Mouse (Mus musculus) MEL (cell line): Measurements from ENCODE around the gene Hemk1. TPM values are rescaled to one million over a fixed set of nuclear protein-coding genes. Genes with fewer than 3 reads are reported as not detected.

Source experiments
- DNase-seq: peaks from one replicate; pipeline ENCODE4 v3.0.0; 2011; ENCODE audit warnings: low read depth, low spot score
- H3K27ac ChIP-seq: 2 replicates; pipeline ENCODE4 v1.5.1; 2012; ENCODE audit warnings: low read depth, mild to moderate bottlenecking, control low read depth, low read length, moderate library complexity; ENCODE audit not compliant: control insufficient read depth
- H3K27me3 ChIP-seq, 2 experiments: fragments of 150-350 bp in 1 of 2; sonication (generic) in 1 of 2; 2 replicates each; pipeline ENCODE4 v1.6.1; 2012; ENCODE audit warnings: low read length in 2 of 2, mild to moderate bottlenecking in 2 of 2, improper control_type of control experiment in 1 of 2, moderate library complexity in 1 of 2; ENCODE audit not compliant: insufficient read depth in 2 of 2, control insufficient read depth in 1 of 2
- H3K36me3 ChIP-seq, 2 experiments: 2 replicates each; pipeline ENCODE4 v1.6.1; 2012 to 2014; ENCODE audit warnings: low read length in 2 of 2, improper control_type of control experiment in 1 of 2, inconsistent platforms in 1 of 2, mild to moderate bottlenecking in 1 of 2; ENCODE audit not compliant: insufficient read depth in 2 of 2, control insufficient read depth in 1 of 2
- H3K4me1 ChIP-seq, 2 experiments: fragments of 150-350 bp in 1 of 2; sonication (generic) in 1 of 2; 2 replicates each; pipeline ENCODE4 v1.6.1; 2012; ENCODE audit warnings: low read length in 2 of 2, improper control_type of control experiment in 1 of 2, mild to moderate bottlenecking in 1 of 2; ENCODE audit not compliant: insufficient read depth in 2 of 2, control insufficient read depth in 1 of 2
- H3K4me3 ChIP-seq, 2 experiments: fragments of 150-350 bp in 1 of 2; sonication (generic) in 1 of 2; 2 replicates each; pipeline ENCODE4 v1.5.1; 2012; ENCODE audit warnings: low read depth in 2 of 2, low read length in 2 of 2, mild to moderate bottlenecking in 2 of 2, moderate library complexity in 2 of 2, control low read depth in 1 of 2, improper control_type of control experiment in 1 of 2; ENCODE audit not compliant: control insufficient read depth in 1 of 2, insufficient read depth in 1 of 2
- H3K79me2 ChIP-seq: 2 replicates; pipeline ENCODE4 v1.6.1; 2012; ENCODE audit warnings: mild to moderate bottlenecking, low read length, moderate library complexity; ENCODE audit not compliant: control insufficient read depth, poor library complexity, insufficient read depth
- H3K9ac ChIP-seq: 2 replicates; pipeline ENCODE4 v1.6.1; 2012; ENCODE audit warnings: low read depth, mild to moderate bottlenecking, control low read depth, low read length, moderate library complexity; ENCODE audit not compliant: control insufficient read depth, poor library complexity, severe bottlenecking
- H3K9me3 ChIP-seq: fragments of 150-350 bp; sonication (generic); replicated peaks from 2 replicates; pipeline ENCODE4 v1.6.1; 2012; ENCODE audit warnings: mild to moderate bottlenecking, low read length, improper control_type of control experiment, moderate library complexity; ENCODE audit not compliant: insufficient read depth
- BHLHE40 ChIP-seq: IDR thresholded peaks from 2 replicates; pipeline ENCODE4 v1.6.1; 2012; ENCODE audit warnings: low read depth, mild to moderate bottlenecking, inconsistent platforms, low read length, improper control_type of control experiment, borderline replicate concordance
- CHD2 ChIP-seq: IDR thresholded peaks from 2 replicates; pipeline ENCODE4 v1.6.1; 2011; ENCODE audit warnings: low read length, improper control_type of control experiment
- CTCF ChIP-seq, 3 experiments: IDR thresholded peaks in 2 of 3; conservative IDR thresholded peaks in 1 of 3; 2 replicates each; pipeline ENCODE4 v1.5.1; 2011 to 2012; ENCODE audit warnings: low read length in 3 of 3, low read depth in 2 of 3, mild to moderate bottlenecking in 2 of 3, improper control_type of control experiment in 1 of 3, inconsistent platforms in 1 of 3, mixed read lengths in 1 of 3, moderate library complexity in 1 of 3; ENCODE audit not compliant: control insufficient read depth in 1 of 3, insufficient read depth in 1 of 3, poor library complexity in 1 of 3, severe bottlenecking in 1 of 3
- ELF1 ChIP-seq: IDR thresholded peaks from 2 replicates; pipeline ENCODE4 v1.6.1; 2014; ENCODE audit warnings: low read depth, mild to moderate bottlenecking, inconsistent platforms, low read length, improper control_type of control experiment, moderate library complexity
- ETS1 ChIP-seq: IDR thresholded peaks from 2 replicates; pipeline ENCODE4 v1.6.1; 2012; ENCODE audit warnings: low read depth, mild to moderate bottlenecking, inconsistent platforms, low read length, improper control_type of control experiment, moderate library complexity
- GABPA ChIP-seq: IDR thresholded peaks from 2 replicates; pipeline ENCODE4 v1.6.1; 2012; ENCODE audit warnings: low read depth, mild to moderate bottlenecking, inconsistent platforms, low read length, improper control_type of control experiment, moderate library complexity
- GATA1 ChIP-seq: IDR thresholded peaks from 2 replicates; pipeline ENCODE4 v1.6.1; 2011; ENCODE audit warnings: low read depth, low read length, improper control_type of control experiment
- HCFC1 ChIP-seq: IDR thresholded peaks from 2 replicates; pipeline ENCODE4 v1.6.1; 2012; ENCODE audit warnings: low read depth, mild to moderate bottlenecking, inconsistent platforms, low read length, improper control_type of control experiment, moderate library complexity
- KAT2A ChIP-seq: conservative IDR thresholded peaks from 2 replicates; pipeline ENCODE4 v1.6.1; 2012; ENCODE audit warnings: low read depth, low read length, improper control_type of control experiment, inconsistent platforms
- MAZ ChIP-seq: IDR thresholded peaks from 2 replicates; pipeline ENCODE4 v1.6.1; 2012; ENCODE audit warnings: low read depth, mild to moderate bottlenecking, inconsistent platforms, low read length, improper control_type of control experiment
- MEF2A ChIP-seq: IDR thresholded peaks from 2 replicates; pipeline ENCODE4 v1.6.1; 2014; ENCODE audit warnings: low read depth, mild to moderate bottlenecking, inconsistent platforms, low read length, improper control_type of control experiment; ENCODE audit not compliant: poor library complexity, insufficient replicate concordance, severe bottlenecking; ENCODE audit errors: extremely low read depth
- MYB ChIP-seq: IDR thresholded peaks from 2 replicates; pipeline ENCODE4 v1.6.1; 2011; ENCODE audit warnings: mild to moderate bottlenecking, low read depth, low read length, improper control_type of control experiment
- MYC ChIP-seq: IDR thresholded peaks from 2 replicates; pipeline ENCODE4 v1.6.1; 2011; ENCODE audit warnings: low read depth, mild to moderate bottlenecking, low read length, improper control_type of control experiment, moderate library complexity
- NRF1 ChIP-seq: IDR thresholded peaks from 2 replicates; pipeline ENCODE4 v1.6.1; 2014; ENCODE audit warnings: low read depth, mild to moderate bottlenecking, inconsistent platforms, low read length, improper control_type of control experiment, moderate library complexity; ENCODE audit not compliant: poor library complexity, insufficient read depth, severe bottlenecking
- POLR2AphosphoS5 ChIP-seq: IDR thresholded peaks from 2 replicates; pipeline ENCODE4 v1.6.1; 2012; ENCODE audit warnings: low read depth, borderline replicate concordance, mild to moderate bottlenecking, inconsistent platforms, low read length, moderate library complexity, mixed read lengths
- RAD21 ChIP-seq: IDR thresholded peaks from 2 replicates; pipeline ENCODE4 v1.6.1; 2011; ENCODE audit warnings: mild to moderate bottlenecking, low read depth, low read length, improper control_type of control experiment
- RCOR1 ChIP-seq: IDR thresholded peaks from 2 replicates; pipeline ENCODE4 v1.6.1; 2012; ENCODE audit warnings: low read depth, mild to moderate bottlenecking, inconsistent platforms, low read length, improper control_type of control experiment
- SIN3A ChIP-seq: IDR thresholded peaks from 2 replicates; pipeline ENCODE4 v1.6.1; 2012; ENCODE audit warnings: low read length, improper control_type of control experiment, inconsistent platforms
- SMC3 ChIP-seq: IDR thresholded peaks from 2 replicates; pipeline ENCODE4 v1.6.1; 2011; ENCODE audit warnings: low read depth, low read length, improper control_type of control experiment
- TAL1 ChIP-seq: IDR thresholded peaks from 2 replicates; pipeline ENCODE4 v1.6.1; 2012; ENCODE audit warnings: mild to moderate bottlenecking, inconsistent platforms, low read length, moderate library complexity, mixed read lengths
- TCF12 ChIP-seq: IDR thresholded peaks from 2 replicates; pipeline ENCODE4 v1.6.1; 2014; ENCODE audit warnings: low read depth, mild to moderate bottlenecking, inconsistent platforms, low read length, improper control_type of control experiment, moderate library complexity
- UBTF ChIP-seq: IDR thresholded peaks from 2 replicates; pipeline ENCODE4 v1.6.1; 2012; ENCODE audit warnings: low read depth, mild to moderate bottlenecking, inconsistent platforms, low read length, improper control_type of control experiment, moderate library complexity, borderline replicate concordance; ENCODE audit not compliant: insufficient read depth
- USF1 ChIP-seq: IDR thresholded peaks from 2 replicates; pipeline ENCODE4 v1.6.1; 2014; ENCODE audit warnings: low read depth, mild to moderate bottlenecking, inconsistent platforms, low read length, improper control_type of control experiment, moderate library complexity
- USF2 ChIP-seq, 2 experiments: IDR thresholded peaks; 2 replicates each; pipeline ENCODE4 v1.6.1; 2011 to 2012; ENCODE audit warnings: improper control_type of control experiment in 2 of 2, low read length in 2 of 2, borderline replicate concordance in 1 of 2, inconsistent platforms in 1 of 2, low read depth in 1 of 2, mild to moderate bottlenecking in 1 of 2; ENCODE audit not compliant: insufficient read depth in 1 of 2
- ZC3H11A ChIP-seq: IDR thresholded peaks from 2 replicates; pipeline ENCODE4 v1.6.1; 2012; ENCODE audit warnings: low read depth, mild to moderate bottlenecking, inconsistent platforms, low read length, improper control_type of control experiment
- ZKSCAN1 ChIP-seq: IDR thresholded peaks from 2 replicates; pipeline ENCODE4 v1.6.1; 2012; ENCODE audit warnings: low read depth, mild to moderate bottlenecking, inconsistent platforms, low read length, improper control_type of control experiment, moderate library complexity
- polyA plus RNA-seq, 2 experiments: library from polyadenylated mRNA; stranded (reverse) in 1 of 2; unstranded in 1 of 2; fragments of >175 nt in 1 of 2; fragments of >200 nt in 1 of 2; gene quantifications; 2 replicates each; pipeline versions ENCODE4 v1.2.1 to v1.2.4; 2012; ENCODE audit warnings: low replicate concordance in 2 of 2, low read depth in 1 of 2; ENCODE audit not compliant: insufficient read length in 2 of 2, insufficient read depth in 1 of 2, missing spikeins in 1 of 2
- total RNA-seq: library from RNA; depleted of rRNA; stranded (reverse); fragments of 300-350 nt; gene quantifications from 2 replicates; pipeline ENCODE4 v1.2.3, GENCODE M21; 2012

Gene Hemk1
- total and polyA plus RNA-seq, 3 experiments = 7.5 to 11.8 TPM; not detected in 1

DNA sequence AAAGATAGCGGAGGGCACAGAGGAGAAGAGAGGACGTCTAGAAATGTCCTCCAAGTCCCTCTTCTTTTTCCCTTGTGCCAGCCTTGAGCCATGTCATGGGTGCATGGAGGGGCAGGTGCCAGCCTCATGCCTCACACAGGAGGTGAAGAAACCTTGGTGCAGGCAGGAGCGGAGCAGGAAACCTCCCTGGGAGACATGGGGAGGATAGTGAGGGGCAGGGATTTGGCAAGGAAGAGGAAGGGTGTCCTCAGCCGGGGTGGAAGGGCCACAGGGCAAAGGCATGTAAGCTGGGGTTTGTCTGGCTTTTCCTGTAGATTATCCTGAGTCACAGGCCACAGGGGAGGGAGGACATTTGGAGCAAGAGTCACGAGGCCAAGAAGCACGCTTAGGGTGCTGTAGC is 5.9 kb upstream of the Hemk1 start:
- peaks cover 0 to 13% of the 10 kb centered on the region in 2 experiments; a peak in 2 of 4 replicates for H3K4me1 ChIP-seq
- H3K79me2 ChIP-seq = no peaks in the 10 kb centered on the region; the same call in 1 of the 2 replicates
- H3K27me3 ChIP-seq = no peaks in the 10 kb centered on the region; a peak in 1 of 4 replicates
- H3K36me3 ChIP-seq = peaks cover 0 to 7% of the 10 kb centered on the region in 2 experiments; a peak in 2 of 4 replicates
- TF ChIP-seq MEF2A (no peak), MYB (no peak), SMC3 (no peak), CHD2 (no peak), ELF1 (no peak), RCOR1 (no peak), USF1 (no peak), SIN3A (no peak), ETS1 (no peak), UBTF (no peak), TCF12 (no peak), NRF1 (no peak), BHLHE40 (no peak), CTCF (IDR thresholded peaks at IDR 0.05 in 2 of 3, conservative IDR thresholded peaks at IDR 0.05 in 1 of 3; ENCODE audit: control insufficient read depth in 1 of 3, insufficient read depth in 1 of 3, low read depth in 2 of 3, low read length in 3 of 3, poor library complexity in 1 of 3, severe bottlenecking in 1 of 3) (no peak), TAL1 (no peak), MAZ (no peak), USF2 (IDR thresholded peaks at IDR 0.05; ENCODE audit: borderline replicate concordance in 1 of 2, insufficient read depth in 1 of 2, low read depth in 1 of 2, low read length in 2 of 2) (no peak), ZC3H11A (no peak)
- no peak overlapping the region for H3K27ac ChIP-seq
- H3K9ac ChIP-seq = no peak overlapping the region
- no peaks in the 10 kb centered on the region for H3K9me3 ChIP-seq
- H3K4me3 ChIP-seq = no peak overlapping the region
- no peak for DNase-seq

GRCm38 (mm10) chr9:107343146-107343943 is 5.2 kb upstream of the Hemk1 start:
- no peak for TF ChIP-seq CHD2
- TF ChIP-seq MYC = no peak
- no peak for TF ChIP-seq POLR2AphosphoS5
- no peak for TF ChIP-seq KAT2A
- TF ChIP-seq MAZ = no peak
- no peak for TF ChIP-seq ZKSCAN1
- no peak for TF ChIP-seq NRF1
- TF ChIP-seq GATA1 = no peak
- no peak for TF ChIP-seq GABPA
- no peak for TF ChIP-seq MEF2A
- no peak for TF ChIP-seq HCFC1
- no peak for TF ChIP-seq RAD21
- no peak for TF ChIP-seq BHLHE40
- H3K4me1 ChIP-seq = peaks cover 0 to 11% of the 10 kb centered on the region in 2 experiments; a peak in 2 of 4 replicates
- H3K4me3 ChIP-seq = no peak overlapping the region
- no peak for DNase-seq
- no peaks in the 10 kb centered on the region for H3K9me3 ChIP-seq
- H3K36me3 ChIP-seq = peaks cover 0 to 9% of the 10 kb centered on the region in 2 experiments; a peak in 2 of 4 replicates
- no peaks in the 10 kb centered on the region; the same call in 1 of the 2 replicates for H3K79me2 ChIP-seq
- no peak overlapping the region for H3K9ac ChIP-seq
- no peak overlapping the region for H3K27ac ChIP-seq
- H3K27me3 ChIP-seq = no peaks in the 10 kb centered on the region; a peak in 1 of 4 replicates
